Mouse (Mus musculus) testis, postnatal 10 days (tissue): Measurements from ENCODE around the gene St6galnac3.

Experiments
- DNase-seq: peaks from one replicate; pipeline ENCODE4 v3.0.0; 2021; ENCODE audit warnings: low spot score

The St6galnac3 gene

GRCm38 (mm10) chr3:153689793-153690291 is 35.1 kb downstream of the St6galnac3 start:
- DNase-seq, result no peak

GRCm38 (mm10) chr3:153687896-153688295 is 37.1 kb downstream of the St6galnac3 start:
- no peak for DNase-seq

- no peak for DNase-seq
These were observed 40.1 kb downstream of the St6galnac3 start for GRCm38 (mm10) chr3:153684909-153685308.

GRCm38 (mm10) chr3:153682303-153682702 is 42.7 kb downstream of the St6galnac3 start:
- DNase-seq, result no peak

- DNase-seq, result no peak
These were observed 43.3 kb downstream of the St6galnac3 start for GRCm38 (mm10) chr3:153681720-153682119.

- no peak for DNase-seq
These were observed 49.1 kb downstream of the St6galnac3 start for GRCm38 (mm10) chr3:153675832-153676231.

GRCm38 (mm10) chr3:153675073-153675472 is 49.9 kb downstream of the St6galnac3 start:
- peak; percentile 82 for DNase-seq

GRCm38 (mm10) chr3:153674359-153674758 is 50.6 kb downstream of the St6galnac3 start:
- no peak for DNase-seq

GRCm38 (mm10) chr3:153673451-153673850 is 51.5 kb downstream of the St6galnac3 start:
- DNase-seq, result no peak

GRCm38 (mm10) chr3:153670953-153671674 is 53.9 kb downstream of the St6galnac3 start:
- no peak for DNase-seq

- no peak for DNase-seq
These were observed 55.1 kb downstream of the St6galnac3 start for GRCm38 (mm10) chr3:153669737-153670435.

GRCm38 (mm10) chr3:153669329-153669728 is 55.6 kb downstream of the St6galnac3 start:
- no peak for DNase-seq

- DNase-seq, result no peak
These were observed 56.3 kb downstream of the St6galnac3 start for GRCm38 (mm10) chr3:153668447-153669290.

GRCm38 (mm10) chr3:153664696-153665095 is 60.3 kb downstream of the St6galnac3 start:
- DNase-seq, result no peak

GRCm38 (mm10) chr3:153663841-153664427 is 61.0 kb downstream of the St6galnac3 start:
- no peak for DNase-seq

GRCm38 (mm10) chr3:153662796-153663195 is 62.2 kb downstream of the St6galnac3 start:
- no peak for DNase-seq

- DNase-seq, result no peak
These were observed 63.0 kb downstream of the St6galnac3 start for GRCm38 (mm10) chr3:153661927-153662326.

- no peak for DNase-seq
These were observed 65.3 kb downstream of the St6galnac3 start for GRCm38 (mm10) chr3:153659575-153660168.

GRCm38 (mm10) chr3:153658051-153658777 is 66.8 kb downstream of the St6galnac3 start:
- DNase-seq, result peak; percentile 59

- peak; percentile 74 for DNase-seq
These were observed 69.9 kb downstream of the St6galnac3 start for GRCm38 (mm10) chr3:153655071-153655470.

- DNase-seq, result no peak
These were observed 72.1 kb downstream of the St6galnac3 start for GRCm38 (mm10) chr3:153652850-153653249.
